Mouse (Mus musculus) cerebellum, adult 2 months (tissue): ENCODE data around the gene Olfr464.

Source experiments
- CTCF ChIP-seq: fragments of 200-500 bp; IDR thresholded peaks from 2 replicates; pipeline ENCODE4 v1.5.1; 2011; ENCODE audit warnings: low read depth, mild to moderate bottlenecking, control low read depth, low read length, moderate library complexity, borderline replicate concordance; ENCODE audit not compliant: insufficient read depth
- POLR2A ChIP-seq: fragments of 200-500 bp; IDR thresholded peaks from 2 replicates; pipeline ENCODE4 v1.6.1; 2011; ENCODE audit warnings: low read length, control low read depth, borderline replicate concordance; ENCODE audit not compliant: insufficient read depth

- no peak for TF ChIP-seq CTCF
- TF ChIP-seq POLR2A: no peak
Measured at GRCm38 (mm10) chr11:87904331-87904730, 16.4 kb downstream of the Olfr464 start.
